Mouse (Mus musculus) CH12.LX (cell line): Measurements from ENCODE around the gene Lrrc55. TPM values are rescaled to one million over a fixed set of nuclear protein-coding genes. Genes with fewer than 3 reads are reported as not detected.

Experiments
- DNase-seq: peaks from one replicate; pipeline ENCODE4 v3.0.0-alpha.2; 2013; ENCODE audit errors: extremely low read depth
- H3K27ac ChIP-seq: 2 replicates; pipeline ENCODE4 v1.5.1; 2012; ENCODE audit warnings: low read depth, mild to moderate bottlenecking, control low read depth, moderate library complexity; ENCODE audit not compliant: insufficient read depth
- H3K27me3 ChIP-seq: replicated peaks from 2 replicates; pipeline ENCODE3; 2012; ENCODE audit warnings: inconsistent platforms
- H3K36me3 ChIP-seq, 2 experiments: replicated peaks in 1 of 2; 2 replicates each; pipeline versions ENCODE3 to v1.6.1; 2012; ENCODE audit warnings: inconsistent platforms in 1 of 2, low read length in 1 of 2, mild to moderate bottlenecking in 1 of 2, mixed read lengths in 1 of 2, moderate library complexity in 1 of 2; ENCODE audit not compliant: control insufficient read depth in 1 of 2, insufficient read depth in 1 of 2
- H3K4me1 ChIP-seq, 2 experiments: 2 replicates each; pipeline ENCODE4 v1.6.1; 2012; ENCODE audit warnings: inconsistent platforms in 1 of 2, moderate library complexity in 1 of 2; ENCODE audit not compliant: insufficient read depth in 2 of 2, control insufficient read depth in 1 of 2
- H3K4me2 ChIP-seq: 2 replicates; pipeline ENCODE4 v1.6.1; 2012; ENCODE audit warnings: low read depth, mild to moderate bottlenecking, control low read depth; ENCODE audit not compliant: poor library complexity, insufficient read depth, severe bottlenecking
- H3K4me3 ChIP-seq, 3 experiments: fragments of 150-350 bp in 1 of 3; sonication (generic) in 1 of 3; replicated peaks in 1 of 3; 2 replicates each; pipeline versions ENCODE3 to v1.5.1; 2011 to 2012; ENCODE audit warnings: low read depth in 2 of 3, low read length in 2 of 3, mild to moderate bottlenecking in 2 of 3, moderate library complexity in 2 of 3, control low read depth in 1 of 3, improper control_type of control experiment in 1 of 3, inconsistent platforms in 1 of 3, mixed read lengths in 1 of 3; ENCODE audit not compliant: poor library complexity in 1 of 3
- H3K79me2 ChIP-seq: replicated peaks from 2 replicates; pipeline ENCODE4 v1.6.1; 2012; ENCODE audit warnings: mild to moderate bottlenecking, moderate library complexity; ENCODE audit not compliant: control insufficient read depth, poor library complexity, insufficient read depth, severe bottlenecking; ENCODE audit errors: extremely low read depth
- H3K9ac ChIP-seq: 2 replicates; pipeline ENCODE4 v1.6.1; 2012; ENCODE audit warnings: low read depth, mild to moderate bottlenecking, control low read depth, moderate library complexity; ENCODE audit not compliant: insufficient read depth
- H3K9me3 ChIP-seq: replicated peaks from 2 replicates; pipeline ENCODE3; 2012; ENCODE audit warnings: low read length, inconsistent platforms, mixed read lengths
- CTCF ChIP-seq, 2 experiments: IDR thresholded peaks in 1 of 2; conservative IDR thresholded peaks in 1 of 2; 2 replicates each; pipeline ENCODE4 v1.5.1; 2011 to 2012; ENCODE audit warnings: low read depth in 2 of 2, low read length in 2 of 2, improper control_type of control experiment in 1 of 2, inconsistent platforms in 1 of 2, mild to moderate bottlenecking in 1 of 2, moderate library complexity in 1 of 2
- HCFC1 ChIP-seq: IDR thresholded peaks from 2 replicates; pipeline ENCODE4 v1.6.1; 2012; ENCODE audit warnings: low read depth, mild to moderate bottlenecking, inconsistent platforms, low read length, improper control_type of control experiment
- RAD21 ChIP-seq: IDR thresholded peaks from 2 replicates; pipeline ENCODE4 v1.6.1; 2011; ENCODE audit warnings: low read depth, mild to moderate bottlenecking, low read length, improper control_type of control experiment, moderate library complexity
- SMC3 ChIP-seq: IDR thresholded peaks from 2 replicates; pipeline ENCODE4 v1.6.1; 2011; ENCODE audit warnings: low read depth, low read length, improper control_type of control experiment
- ZC3H11A ChIP-seq: IDR thresholded peaks from 2 replicates; pipeline ENCODE4 v1.6.1; 2012; ENCODE audit warnings: low read depth, mild to moderate bottlenecking, inconsistent platforms, low read length, improper control_type of control experiment
- dilution Hi-C: fragments of 300-500 bp; cut with MboI; formaldehyde crosslinking; loops from 2 replicates; pipeline ENCODE4 v1.14.3; 2020; ENCODE audit warnings: low sequenced_read_pairs; ENCODE audit not compliant: extremely low pct_unique_long_range_greater_than_20kb, extremely low pct_ligation_motif_present
- in situ Hi-C: fragments of 300-500 bp; cut with MboI; formaldehyde crosslinking; loops from 3 replicates; pipeline ENCODE4 v1.14.3; 2019; ENCODE audit warnings: low sequenced_read_pairs, low pct_ligation_motif_present, low pct_unique_long_range_greater_than_20kb, mixed read lengths
- polyA plus RNA-seq: library from polyadenylated mRNA; unstranded; fragments of >175 nt; gene quantifications from 2 replicates; pipeline ENCODE4 v1.2.1, GENCODE M21; 2012; ENCODE audit warnings: low read depth; ENCODE audit not compliant: insufficient read length
- total RNA-seq, 2 experiments: library from RNA; depleted of rRNA; stranded (reverse); fragments of 300-350 nt in 1 of 2; fragments of >200 nt in 1 of 2; gene quantifications; 2 replicates each; pipeline ENCODE4 v1.2.3; 2012 to 2014

Lrrc55 gene
- total and polyA plus RNA-seq, 3 experiments: not detected

DNA sequence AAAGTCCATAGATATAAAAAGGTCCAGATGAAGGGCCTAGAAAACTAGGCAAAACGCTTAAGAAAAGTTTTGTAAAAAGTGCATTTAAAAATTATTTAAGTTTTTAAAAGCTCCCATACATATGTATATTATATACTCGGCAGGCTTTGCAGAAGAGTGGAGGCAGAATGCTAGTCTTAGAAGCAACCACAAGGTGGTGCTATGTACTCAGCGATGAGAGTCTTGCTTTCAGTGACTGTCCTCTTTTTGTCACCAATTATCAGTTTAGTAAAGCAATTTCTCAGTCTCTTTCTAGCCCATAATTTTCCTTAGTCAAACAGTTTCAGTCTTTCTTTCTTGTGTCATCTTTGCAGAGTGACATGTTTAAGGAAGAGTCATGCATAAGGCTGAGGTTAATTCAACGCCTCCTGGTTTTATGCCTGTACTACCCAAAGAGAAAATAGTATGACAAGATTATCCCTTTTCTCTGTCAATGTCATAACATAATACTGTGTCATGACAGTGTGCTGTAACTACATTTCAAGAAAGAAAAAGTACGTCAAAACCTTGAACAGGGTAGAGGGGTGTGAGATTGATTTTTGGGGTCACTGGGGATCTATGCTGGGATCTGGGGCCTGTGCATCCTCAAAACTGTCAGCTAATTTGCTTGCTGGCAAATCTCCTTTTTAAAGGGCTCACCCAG, 73.7 kb downstream of the Lrrc55 start:
- peak; percentile 58 for DNase-seq
- dilution Hi-C loops (no loop called here), in situ Hi-C loops (loop anchor here (5.0 to 10.0 kb wide), 2 partner anchors 124 to 441 kb away; no protein-coding TSS in a partner anchor)
- no peaks in the 10 kb centered on the region for H3K27me3 ChIP-seq
- TF ChIP-seq RAD21 (peak; percentile 95), CTCF (conservative IDR thresholded peaks at IDR 0.05 in 1 of 2, IDR thresholded peaks at IDR 0.05 in 1 of 2; ENCODE audit: low read depth in 2 of 2, low read length in 2 of 2) (peak; percentile 65 to 92), SMC3 (peak; percentile 84), HCFC1 (no peak), ZC3H11A (0 out of 2 replicates have a peak, but pooled peaks have one; percentile 6)
- TF ChIP-seq, all 38 proteins: peak for 4
- Histone ChIP-seq H3K79me2 (no peaks in the 10 kb centered on the region), H3K36me3 (no peaks in the 10 kb centered on the region), H3K4me3 (no peak overlapping the region), H3K4me2 (no peak overlapping the region), H3K27ac (no peak overlapping the region), H3K4me1 (no peaks in the 10 kb centered on the region), H3K9ac (no peak overlapping the region), H3K9me3 (no peaks in the 10 kb centered on the region)

Other genes with a start within 250 kb of the Lrrc55 start
- gene Prg2, start 216.7 kb downstream of the Lrrc55 start, total RNA-seq (2012; rRNA removed): 0.81 and 1.5 TPM in 2 replicates
- 0.60 and 1.1 TPM in 2 replicates for gene Prg2, start 216.7 kb downstream of the Lrrc55 start, total RNA-seq (2014; rRNA removed)
- 0.49 and 0.93 TPM in 2 replicates for gene Prg2, start 216.7 kb downstream of the Lrrc55 start, polyA plus RNA-seq
- not detected in 2 replicates for gene Prg3, start 209.0 kb downstream of the Lrrc55 start, total RNA-seq (2012; rRNA removed)
- gene Prg3, start 209.0 kb downstream of the Lrrc55 start, total RNA-seq (2014; rRNA removed): not detected in 2 replicates
- not detected in 2 replicates for gene Prg3, start 209.0 kb downstream of the Lrrc55 start, polyA plus RNA-seq
- 241 and 287 TPM in 2 replicates for gene Ssrp1, start 160.0 kb downstream of the Lrrc55 start, total RNA-seq (2012; rRNA removed)
- 287 and 297 TPM in 2 replicates for gene Ssrp1, start 160.0 kb downstream of the Lrrc55 start, total RNA-seq (2014; rRNA removed)
- 437 and 585 TPM in 2 replicates for gene Ssrp1, start 160.0 kb downstream of the Lrrc55 start, polyA plus RNA-seq
- gene P2rx3, start 159.7 kb downstream of the Lrrc55 start, total RNA-seq (2012; rRNA removed): 2.4 and 7.1 TPM in 2 replicates
- 1.7 and 2.2 TPM in 2 replicates for gene P2rx3, start 159.7 kb downstream of the Lrrc55 start, total RNA-seq (2014; rRNA removed)
- gene P2rx3, start 159.7 kb downstream of the Lrrc55 start, polyA plus RNA-seq: 3.7 and 4.7 TPM in 2 replicates
- gene Tnks1bp1, start 149.2 kb downstream of the Lrrc55 start, total RNA-seq (2012; rRNA removed): 3.8 and 7.5 TPM in 2 replicates
- gene Tnks1bp1, start 149.2 kb downstream of the Lrrc55 start, total RNA-seq (2014; rRNA removed): 1.5 TPM in 2 replicates
- 3.9 and 4.0 TPM in 2 replicates for gene Tnks1bp1, start 149.2 kb downstream of the Lrrc55 start, polyA plus RNA-seq
- not detected in 2 replicates for gene Aplnr, start 61.0 kb downstream of the Lrrc55 start, total RNA-seq (2012; rRNA removed)
- gene Aplnr, start 61.0 kb downstream of the Lrrc55 start, total RNA-seq (2014; rRNA removed): not detected in 2 replicates
- gene Aplnr, start 61.0 kb downstream of the Lrrc55 start, polyA plus RNA-seq: not detected in 2 replicates
- not detected in 2 replicates for gene Olfr987, start 142.1 kb upstream of the Lrrc55 start, total RNA-seq (2012; rRNA removed)
- not detected in 2 replicates for gene Olfr987, start 142.1 kb upstream of the Lrrc55 start, total RNA-seq (2014; rRNA removed)
- gene Olfr987, start 142.1 kb upstream of the Lrrc55 start, polyA plus RNA-seq: not detected in 2 replicates
- gene Olfr988, start 166.0 kb upstream of the Lrrc55 start, total RNA-seq (2012; rRNA removed): not detected in 2 replicates
- gene Olfr988, start 166.0 kb upstream of the Lrrc55 start, total RNA-seq (2014; rRNA removed): not detected in 2 replicates
- gene Olfr988, start 166.0 kb upstream of the Lrrc55 start, polyA plus RNA-seq: not detected in 2 replicates
- not detected in 2 replicates for gene Olfr992, start 212.3 kb upstream of the Lrrc55 start, total RNA-seq (2012; rRNA removed)
- not detected in 2 replicates for gene Olfr992, start 212.3 kb upstream of the Lrrc55 start, total RNA-seq (2014; rRNA removed)
- gene Olfr992, start 212.3 kb upstream of the Lrrc55 start, polyA plus RNA-seq: not detected in 2 replicates
- gene Olfr993, start 217.7 kb upstream of the Lrrc55 start, total RNA-seq (2012; rRNA removed): not detected in 2 replicates
- not detected in 2 replicates for gene Olfr993, start 217.7 kb upstream of the Lrrc55 start, total RNA-seq (2014; rRNA removed)
- gene Olfr993, start 217.7 kb upstream of the Lrrc55 start, polyA plus RNA-seq: not detected in 2 replicates
- gene Olfr994, start 239.3 kb upstream of the Lrrc55 start, total RNA-seq (2012; rRNA removed): not detected in 2 replicates
- gene Olfr994, start 239.3 kb upstream of the Lrrc55 start, total RNA-seq (2014; rRNA removed): not detected in 2 replicates
- not detected in 2 replicates for gene Olfr994, start 239.3 kb upstream of the Lrrc55 start, polyA plus RNA-seq
- gene Olfr995, start 246.4 kb upstream of the Lrrc55 start, total RNA-seq (2012; rRNA removed): not detected in 2 replicates
- not detected in 2 replicates for gene Olfr995, start 246.4 kb upstream of the Lrrc55 start, total RNA-seq (2014; rRNA removed)
- gene Olfr995, start 246.4 kb upstream of the Lrrc55 start, polyA plus RNA-seq: not detected in 2 replicates